Mouse (Mus musculus): ENCODE measurements around the gene Noc3l. TPM values are rescaled to one million over a fixed set of nuclear protein-coding genes. Genes with fewer than 3 reads are reported as not detected.
A peak's percentile ranks its signal among the peaks of the same experiment; 100 is the strongest.

Gene Noc3l
- polyA plus RNA-seq (2016; fragmentation: Nextera tagmentation; extraction: Ambion mirVana): 7.7 and 8.4 TPM in 2 replicates

DNA sequence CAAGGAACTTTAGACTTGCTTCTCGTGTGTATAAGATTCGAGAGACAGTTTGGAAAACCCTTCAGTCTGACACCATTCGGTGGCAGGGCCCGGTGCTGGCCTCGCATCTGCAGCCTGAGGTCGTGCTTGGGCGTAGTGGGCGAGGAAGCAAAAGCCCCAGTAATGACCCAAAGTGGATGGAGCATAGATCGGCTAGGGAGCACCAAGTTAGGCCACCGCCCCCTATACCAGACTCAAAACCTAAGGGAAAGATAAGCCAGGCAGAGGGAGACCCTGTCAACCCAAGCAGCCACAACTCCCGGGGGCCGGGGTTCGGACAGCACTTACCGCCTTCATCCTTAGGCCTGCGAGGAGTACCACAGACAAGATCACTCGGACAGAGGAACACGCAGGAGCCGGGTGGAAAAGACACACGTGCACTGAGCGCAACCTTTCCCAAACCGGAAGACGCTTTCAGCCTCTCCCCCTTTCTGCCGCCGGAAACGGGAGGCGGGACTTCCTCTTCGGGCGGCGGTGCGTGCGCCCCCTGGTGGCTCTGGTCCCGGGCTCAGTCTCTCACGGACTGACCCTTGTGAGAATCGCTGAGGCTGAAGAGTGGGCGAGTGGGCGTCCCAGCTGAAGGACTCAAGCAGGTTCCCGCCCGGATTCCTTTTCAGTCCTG is at the start of gene Noc3l:
Noc3l (minus strand) TSS at position 472 of the 661 bp plus-strand sequence.
- no peak within 1 kb of the TSS for H3K27ac ChIP-seq
- H3K4me2 ChIP-seq (replicated peaks): peak within 1 kb of the TSS; percentile 88
- peak within 1 kb of the TSS; percentile 64 for H3K9ac ChIP-seq
- peak within 1 kb of the TSS; percentile 70 for H3K4me3 ChIP-seq
- no peaks in the 10 kb centered on the region for H3K27me3 ChIP-seq (replicated peaks)
- H3K4me1 ChIP-seq: peaks cover 11% of the 10 kb centered on the region
- peaks cover 26% of the 10 kb centered on the region for H3K36me3 ChIP-seq
- peak; percentile 98 for ATAC-seq (ENCODE audit: low FRiP score, low read depth)
- no peaks in the 10 kb centered on the region for H3K9me3 ChIP-seq
- under 1% methylated on average over 38 of the region's 38 CpGs for WGBS

DNA sequence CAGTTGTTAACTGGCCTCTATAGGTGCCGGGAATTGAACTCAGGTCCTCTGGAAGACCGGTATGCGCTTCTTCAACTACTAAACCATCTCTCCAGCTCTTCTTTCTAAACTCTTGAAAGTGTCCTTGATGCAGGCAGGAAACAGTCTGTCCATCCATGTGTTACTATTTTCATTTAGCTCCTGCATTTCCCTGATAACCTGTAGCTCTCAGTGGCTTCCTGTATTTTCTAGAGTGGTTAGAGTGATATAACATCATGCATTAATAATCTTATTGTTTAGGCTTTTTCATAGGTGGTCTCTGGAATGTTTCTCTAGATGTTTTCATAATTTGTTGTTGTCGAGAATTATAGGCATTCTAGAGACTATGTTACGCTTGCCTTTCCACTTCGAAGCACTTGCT is 43.5 kb upstream of the Noc3l start:
- Histone ChIP-seq H3K4me3 (no peak overlapping the region), H3K9ac (no peak overlapping the region), H3K4me1 (no peaks in the 10 kb centered on the region), H3K27me3 (replicated peaks) (no peaks in the 10 kb centered on the region), H3K27ac (no peak overlapping the region), H3K4me2 (replicated peaks) (no peak overlapping the region), H3K36me3 (no peaks in the 10 kb centered on the region), H3K9me3 (no peaks in the 10 kb centered on the region)
- 97% methylated on average over 6 of the region's 6 CpGs for WGBS
- no peak for ATAC-seq (ENCODE audit: low FRiP score, low read depth)

- no peak overlapping the region for H3K9ac ChIP-seq
- H3K36me3 ChIP-seq: no peaks in the 10 kb centered on the region
- no peaks in the 10 kb centered on the region for H3K4me1 ChIP-seq
- no peak overlapping the region for H3K4me3 ChIP-seq
- no peaks in the 10 kb centered on the region for H3K9me3 ChIP-seq
- no peak overlapping the region for H3K27ac ChIP-seq
- 97% methylated on average over 3 of the region's 3 CpGs for WGBS
- no peaks in the 10 kb centered on the region for H3K27me3 ChIP-seq (replicated peaks)
- no peak overlapping the region for H3K4me2 ChIP-seq (replicated peaks)
- ATAC-seq (ENCODE audit: low FRiP score, low read depth): no peak
These were observed 39.2 kb upstream of the Noc3l start for GRCm38 (mm10) chr19:38858224-38858623.

- no peak for ATAC-seq (ENCODE audit: low FRiP score, low read depth)
- 84% methylated on average over 2 of the region's 2 CpGs for WGBS
These were observed 27.3 kb upstream of the Noc3l start for GRCm38 (mm10) chr19:38846373-38846772.

GRCm38 (mm10) chr19:38844817-38845216 is 25.8 kb upstream of the Noc3l start:
- no peak for ATAC-seq (ENCODE audit: low FRiP score, low read depth)
- Histone ChIP-seq H3K4me2 (replicated peaks) (no peak overlapping the region), H3K9me3 (no peaks in the 10 kb centered on the region), H3K4me3 (no peak overlapping the region), H3K9ac (no peak overlapping the region), H3K27me3 (replicated peaks) (no peaks in the 10 kb centered on the region), H3K36me3 (no peaks in the 10 kb centered on the region), H3K4me1 (no peaks in the 10 kb centered on the region), H3K27ac (no peak overlapping the region)
- 68% methylated on average over 5 of the region's 5 CpGs for WGBS

More at GRCm38 (mm10) chr19:38846373-38846772, 27.3 kb upstream of the Noc3l start:
- Histone ChIP-seq H3K36me3 (no peaks in the 10 kb centered on the region), H3K27ac (no peak overlapping the region), H3K4me1 (no peaks in the 10 kb centered on the region), H3K4me3 (no peak overlapping the region), H3K9me3 (no peaks in the 10 kb centered on the region), H3K4me2 (replicated peaks) (no peak overlapping the region), H3K27me3 (replicated peaks) (no peaks in the 10 kb centered on the region), H3K9ac (no peak overlapping the region)

- ATAC-seq (ENCODE audit: low FRiP score, low read depth): peak; percentile 59
- Histone ChIP-seq H3K4me1 (no peaks in the 10 kb centered on the region; the same call in 1 of the 2 replicates), H3K9me3 (no peaks in the 10 kb centered on the region), H3K4me3 (peak overlapping the region; percentile 89), H3K27ac (peak overlapping the region; percentile 74; the same call in 1 of the 2 replicates), H3K36me3 (no peaks in the 10 kb centered on the region), H3K27me3 (replicated peaks) (no peaks in the 10 kb centered on the region), H3K4me2 (replicated peaks) (peak overlapping the region; percentile 72), H3K9ac (peak overlapping the region; percentile 87)
- WGBS: under 1% methylated on average over 54 of the region's 54 CpGs
These were observed 18.2 kb upstream of the Noc3l start for GRCm38 (mm10) chr19:38837171-38837641.

DNA sequence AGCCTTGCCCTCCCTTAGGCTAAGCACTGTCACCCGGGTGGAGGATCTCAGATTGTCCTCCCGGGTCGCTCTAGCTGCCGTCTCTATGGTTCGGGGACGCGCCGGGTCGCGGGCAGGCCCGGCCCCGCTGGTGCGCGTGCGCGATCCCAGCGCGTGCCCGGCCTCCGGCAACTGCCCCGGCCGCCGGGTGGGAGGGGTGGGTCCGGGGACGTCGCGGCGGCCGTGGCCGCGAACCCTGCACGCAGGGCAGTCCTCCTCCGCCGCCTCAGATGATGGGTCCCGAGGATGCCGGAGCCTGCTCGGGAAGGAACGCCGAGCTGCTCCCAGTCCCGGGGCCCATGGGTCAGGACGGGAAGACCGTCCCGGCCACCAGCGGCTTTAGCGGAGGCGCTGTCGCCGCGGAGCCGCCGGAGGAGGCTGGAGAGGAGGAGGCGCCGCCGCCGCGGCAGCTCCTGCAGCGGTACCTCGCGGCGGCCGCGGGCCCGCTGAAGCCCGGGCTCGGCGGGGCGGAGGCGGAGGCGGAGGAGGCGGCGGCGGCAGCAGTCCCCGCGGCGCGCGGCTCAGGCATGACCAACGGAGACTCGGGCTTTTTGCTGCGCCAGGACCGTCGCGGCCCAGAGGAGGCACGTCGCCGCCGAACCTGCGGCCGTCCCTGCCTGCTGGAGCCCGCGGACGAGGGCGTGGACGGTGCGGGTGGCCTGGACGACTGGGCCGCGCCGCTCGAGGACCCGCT is 17.6 kb upstream of the Noc3l start, which contains the start of gene Tbc1d12:
Tbc1d12 (plus strand) TSS at position 142 of the 733 bp plus-strand sequence.
- Histone ChIP-seq H3K9me3 (no peaks in the 10 kb centered on the region), H3K27ac (peak within 1 kb of the TSS; percentile 74), H3K9ac (peak within 1 kb of the TSS; percentile 87), H3K36me3 (no peaks in the 10 kb centered on the region), H3K27me3 (replicated peaks) (no peaks in the 10 kb centered on the region), H3K4me3 (peak within 1 kb of the TSS; percentile 89), H3K4me1 (no peaks in the 10 kb centered on the region; the same call in 1 of the 2 replicates), H3K4me2 (replicated peaks) (peak within 1 kb of the TSS; percentile 72)
- under 1% methylated on average over 97 of the region's 101 CpGs for WGBS
- ATAC-seq (ENCODE audit: low FRiP score, low read depth): peak; percentile 93

GRCm38 (mm10) chr19:38836084-38836437 is 17.0 kb upstream of the Noc3l start:
- no peaks in the 10 kb centered on the region for H3K27me3 ChIP-seq (replicated peaks)
- peak overlapping the region; percentile 87 for H3K9ac ChIP-seq
- H3K4me2 ChIP-seq (replicated peaks): peak overlapping the region; percentile 72
- WGBS: 29% methylated on average over 10 of the region's 10 CpGs
- no peak for ATAC-seq (ENCODE audit: low FRiP score, low read depth)
- H3K36me3 ChIP-seq: no peaks in the 10 kb centered on the region
- H3K9me3 ChIP-seq: no peaks in the 10 kb centered on the region
- H3K4me1 ChIP-seq: no peaks in the 10 kb centered on the region; the same call in 1 of the 2 replicates
- no peak overlapping the region for H3K27ac ChIP-seq
- peak overlapping the region; percentile 89 for H3K4me3 ChIP-seq

GRCm38 (mm10) chr19:38833224-38833623 is 14.2 kb upstream of the Noc3l start:
- Histone ChIP-seq H3K9ac (no peak overlapping the region), H3K9me3 (no peaks in the 10 kb centered on the region), H3K27ac (no peak overlapping the region), H3K4me3 (no peak overlapping the region), H3K36me3 (no peaks in the 10 kb centered on the region), H3K27me3 (replicated peaks) (no peaks in the 10 kb centered on the region), H3K4me2 (replicated peaks) (no peak overlapping the region), H3K4me1 (no peaks in the 10 kb centered on the region)
- WGBS: 73% methylated on average over 1 of the region's 1 CpGs
- ATAC-seq (ENCODE audit: low FRiP score, low read depth): no peak

DNA sequence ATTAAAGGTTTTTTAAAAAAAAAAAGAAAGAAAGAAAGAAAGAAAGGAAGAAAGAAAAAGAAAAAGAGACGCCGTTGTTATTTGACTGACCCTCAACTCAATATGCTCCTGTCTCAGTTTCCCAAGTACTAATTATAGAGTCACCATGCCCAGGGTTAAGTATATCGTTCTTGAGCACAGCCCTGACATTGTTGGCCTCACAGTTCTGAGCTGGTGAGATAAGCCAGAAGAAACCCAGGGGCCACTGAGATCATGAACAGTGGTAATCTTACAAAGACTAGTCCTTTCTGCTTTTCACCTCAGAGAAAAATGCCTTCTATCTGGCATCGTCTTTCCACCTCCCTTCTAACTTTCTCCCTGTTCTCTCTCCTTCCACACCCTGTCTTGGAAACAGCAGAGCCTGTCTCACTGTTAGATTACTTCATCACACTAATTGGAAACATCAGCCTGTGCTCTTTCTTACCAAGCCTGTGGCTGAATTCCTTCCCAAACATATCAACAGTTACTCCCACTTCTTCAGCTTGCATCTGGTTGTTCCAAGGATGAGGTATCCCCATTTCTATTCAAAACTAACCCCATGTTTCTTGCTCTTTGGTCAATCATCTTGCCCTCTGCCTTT is 1.3 kb upstream of the Noc3l start:
- no peak for ATAC-seq (ENCODE audit: low FRiP score, low read depth)
- H3K27me3 ChIP-seq (replicated peaks): no peaks in the 10 kb centered on the region
- peaks cover 12% of the 10 kb centered on the region for H3K36me3 ChIP-seq
- H3K4me3 ChIP-seq: no peak overlapping the region
- no peak overlapping the region for H3K27ac ChIP-seq
- H3K4me2 ChIP-seq (replicated peaks): no peak overlapping the region
- no peaks in the 10 kb centered on the region for H3K9me3 ChIP-seq
- H3K4me1 ChIP-seq: peaks cover 11% of the 10 kb centered on the region
- no peak overlapping the region for H3K9ac ChIP-seq
- WGBS: 95% methylated on average over 4 of the region's 4 CpGs

GRCm38 (mm10) chr19:38819427-38819802 is 378 bp upstream of the Noc3l start:
- no peaks in the 10 kb centered on the region for H3K9me3 ChIP-seq
- H3K36me3 ChIP-seq: peaks cover 21% of the 10 kb centered on the region
- H3K27ac ChIP-seq: no peak overlapping the region
- H3K4me2 ChIP-seq (replicated peaks): peak overlapping the region; percentile 88
- H3K4me1 ChIP-seq: peaks cover 11% of the 10 kb centered on the region
- H3K4me3 ChIP-seq: peak overlapping the region; percentile 70
- peak overlapping the region; percentile 47 for H3K9ac ChIP-seq
- ATAC-seq (ENCODE audit: low FRiP score, low read depth): peak; percentile 81
- H3K27me3 ChIP-seq (replicated peaks): no peaks in the 10 kb centered on the region
- WGBS: 12% methylated on average over 16 of the region's 16 CpGs

DNA sequence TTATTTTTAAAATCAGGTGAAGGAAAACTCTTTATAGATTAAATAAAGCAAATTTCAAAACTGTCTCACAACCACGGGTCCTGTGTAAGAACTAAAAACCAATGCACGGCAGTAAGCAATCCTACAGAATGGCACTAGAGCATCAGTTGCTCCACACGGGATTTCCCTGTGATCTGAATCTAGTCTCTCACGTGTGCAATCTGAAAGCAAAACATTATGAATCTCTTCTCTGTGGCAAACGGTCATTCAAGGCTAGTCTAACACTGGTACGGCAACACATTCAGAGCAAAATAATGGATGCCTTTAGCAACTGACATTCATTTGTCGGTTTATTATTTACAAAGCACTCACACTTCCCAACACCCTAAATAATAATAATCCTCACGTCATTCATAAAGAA is 846 bp downstream of the Noc3l start:
- ATAC-seq (ENCODE audit: low FRiP score, low read depth): no peak
- Histone ChIP-seq H3K27me3 (replicated peaks) (no peaks in the 10 kb centered on the region), H3K4me2 (replicated peaks) (peak overlapping the region; percentile 88), H3K4me1 (peaks cover 11% of the 10 kb centered on the region), H3K9ac (peak overlapping the region; percentile 64), H3K27ac (no peak overlapping the region), H3K4me3 (peak overlapping the region; percentile 70), H3K36me3 (peaks cover 30% of the 10 kb centered on the region), H3K9me3 (no peaks in the 10 kb centered on the region)
- WGBS: 44% methylated on average over 8 of the region's 8 CpGs

Measured in neural tube, embryonic 12.5 days (tissue).